Mouse (Mus musculus): ENCODE results near the gene Fryl.

DNA sequence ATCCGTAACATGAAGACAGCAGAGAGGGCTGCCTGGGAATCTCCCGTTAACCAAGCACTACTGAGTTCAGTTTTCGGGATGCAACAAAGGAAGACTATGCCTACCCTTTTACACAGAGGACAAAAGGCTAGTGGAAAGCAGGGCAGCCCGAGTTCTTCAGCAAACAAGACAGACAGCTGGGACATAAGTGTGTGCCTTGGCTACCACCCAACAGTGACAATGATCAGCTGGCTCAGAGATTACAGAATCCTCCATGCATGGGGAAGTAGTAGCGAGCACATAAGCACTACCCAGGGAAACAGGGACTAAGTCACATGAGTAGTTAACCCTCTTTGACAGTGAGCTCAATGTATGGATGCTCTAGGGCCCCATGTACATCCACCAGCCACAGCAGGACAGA lies 126.5 kb downstream of the Fryl start:
- TF ChIP-seq CTCF (IDR thresholded peaks at IDR 0.05; ENCODE audit: low read depth, low read length) = no peak
- no peak for TF ChIP-seq GATA1 (IDR thresholded peaks at IDR 0.05; ENCODE audit: borderline replicate concordance, low read length)

Measured in G1E (cell line).